Mouse (Mus musculus) ES-Bruce4 (cell line): ENCODE measurements around the gene Inpp4a. TPM values are rescaled to one million over a fixed set of nuclear protein-coding genes. Genes with fewer than 3 reads are reported as not detected.

Source experiments
- H3K27ac ChIP-seq: 2 replicates; pipeline ENCODE4 v1.5.1; 2012; ENCODE audit warnings: low read length, inconsistent platforms; ENCODE audit not compliant: insufficient read depth
- H3K27me3 ChIP-seq: 2 replicates; pipeline ENCODE4 v1.6.1; 2012; ENCODE audit warnings: mild to moderate bottlenecking, low read length, inconsistent platforms; ENCODE audit not compliant: control insufficient read depth, poor library complexity, insufficient read depth, severe bottlenecking
- H3K36me3 ChIP-seq: 2 replicates; pipeline ENCODE4 v1.6.1; 2012; ENCODE audit warnings: inconsistent platforms, mild to moderate bottlenecking, low read length, moderate library complexity; ENCODE audit not compliant: control insufficient read depth, poor library complexity, insufficient read depth, severe bottlenecking
- H3K4me1 ChIP-seq: one replicate; pipeline ENCODE4 v1.8.1; 2011; ENCODE audit warnings: low read length; ENCODE audit not compliant: control insufficient read depth, insufficient read depth
- H3K4me3 ChIP-seq: 2 replicates; pipeline ENCODE4 v1.5.1; 2011; ENCODE audit warnings: low read depth, mild to moderate bottlenecking, low read length
- H3K9ac ChIP-seq: 2 replicates; pipeline ENCODE4 v1.6.1; 2012; ENCODE audit warnings: low read depth, mild to moderate bottlenecking, inconsistent platforms; ENCODE audit not compliant: poor library complexity, severe bottlenecking
- H3K9me3 ChIP-seq: replicated peaks from 2 replicates; pipeline ENCODE4 v1.6.1; 2012; ENCODE audit warnings: mild to moderate bottlenecking, low read length, inconsistent platforms; ENCODE audit not compliant: control insufficient read depth, poor library complexity, insufficient read depth, severe bottlenecking
- CTCF ChIP-seq: IDR thresholded peaks from one replicate; pipeline ENCODE4 v1.8.1; 2011; ENCODE audit warnings: low read depth, low read length
- EP300 ChIP-seq: IDR thresholded peaks from 2 replicates; pipeline ENCODE4 v1.6.1; 2011; ENCODE audit warnings: low read depth, low read length; ENCODE audit not compliant: insufficient read depth
- POLR2A ChIP-seq: IDR thresholded peaks from one replicate; pipeline ENCODE4 v1.8.1; 2011; ENCODE audit warnings: low read length; ENCODE audit not compliant: insufficient read depth
- polyA plus RNA-seq: library from polyadenylated mRNA; stranded (reverse); fragments of >200 nt; gene quantifications from 2 replicates; pipeline ENCODE4 v1.2.4, GENCODE M21; 2011; ENCODE audit warnings: low read depth; ENCODE audit not compliant: missing spikeins, insufficient read depth, insufficient read length

Gene Inpp4a
- polyA plus RNA-seq, 1 experiment, result 9.3 TPM

DNA sequence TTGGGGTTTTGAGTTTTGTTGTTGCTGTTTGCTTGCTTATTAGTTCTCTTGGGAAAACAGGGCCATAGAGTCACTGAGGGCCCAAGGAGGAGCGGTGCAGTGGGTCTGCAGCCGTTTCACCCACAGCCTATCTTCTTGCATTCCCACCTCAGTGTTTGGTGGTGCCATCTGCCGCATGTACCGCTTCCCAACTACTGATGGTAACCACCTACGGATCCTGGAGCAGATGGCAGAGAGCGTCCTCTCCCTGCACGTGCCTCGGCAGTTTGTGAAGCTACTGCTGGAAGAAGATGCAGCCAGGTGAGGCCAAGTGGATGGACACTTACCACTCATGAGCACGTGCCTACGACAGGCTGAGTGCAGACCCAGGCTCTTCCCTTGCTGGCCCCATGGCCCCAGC is 68.5 kb downstream of the Inpp4a start:
- Histone ChIP-seq H3K4me3 (no peak overlapping the region), H3K9ac (no peak overlapping the region), H3K4me1 (no peaks in the 10 kb centered on the region), H3K36me3 (no peaks in the 10 kb centered on the region), H3K27ac (no peak overlapping the region), H3K27me3 (no peaks in the 10 kb centered on the region), H3K9me3 (no peaks in the 10 kb centered on the region)
- TF ChIP-seq CTCF (no peak), POLR2A (no peak), EP300 (no peak)

DNA sequence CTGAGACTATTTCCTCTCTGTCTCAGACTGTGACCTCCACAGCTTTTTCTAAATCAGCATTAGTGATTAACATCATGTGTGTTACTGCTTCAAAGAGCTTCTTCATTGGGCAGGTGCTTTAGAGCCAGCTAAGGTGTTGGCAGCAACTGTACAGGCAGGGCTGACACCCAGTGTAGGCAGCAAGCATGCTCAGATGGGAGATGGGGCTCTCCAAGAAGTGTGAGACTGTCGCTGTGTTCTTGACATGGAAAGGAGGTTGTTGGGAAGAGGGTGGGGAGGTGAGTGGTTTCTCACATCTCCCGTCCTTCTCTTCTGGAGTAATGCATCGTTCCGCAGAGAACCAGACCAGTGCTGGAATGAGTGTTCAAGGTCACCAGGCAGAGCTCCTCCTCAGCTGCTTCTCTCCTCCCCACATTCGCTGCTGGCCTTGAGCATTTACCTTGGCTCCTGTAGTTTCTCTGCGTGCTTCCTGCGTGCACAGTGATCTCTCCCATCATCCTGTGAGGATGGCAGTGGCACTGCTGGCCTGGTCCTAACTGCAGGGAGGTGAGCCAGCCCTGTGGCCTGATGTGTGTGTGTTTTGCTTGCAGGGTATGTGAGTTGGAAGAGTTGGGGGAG is 69.2 kb downstream of the Inpp4a start:
- no peak for TF ChIP-seq POLR2A
- TF ChIP-seq CTCF, result no peak
- TF ChIP-seq EP300, result no peak
- no peaks in the 10 kb centered on the region for H3K27me3 ChIP-seq
- H3K4me1 ChIP-seq, result no peaks in the 10 kb centered on the region
- H3K9me3 ChIP-seq, result no peaks in the 10 kb centered on the region
- H3K4me3 ChIP-seq, result no peak overlapping the region
- H3K27ac ChIP-seq, result no peak overlapping the region
- H3K36me3 ChIP-seq, result no peaks in the 10 kb centered on the region
- no peak overlapping the region for H3K9ac ChIP-seq

DNA sequence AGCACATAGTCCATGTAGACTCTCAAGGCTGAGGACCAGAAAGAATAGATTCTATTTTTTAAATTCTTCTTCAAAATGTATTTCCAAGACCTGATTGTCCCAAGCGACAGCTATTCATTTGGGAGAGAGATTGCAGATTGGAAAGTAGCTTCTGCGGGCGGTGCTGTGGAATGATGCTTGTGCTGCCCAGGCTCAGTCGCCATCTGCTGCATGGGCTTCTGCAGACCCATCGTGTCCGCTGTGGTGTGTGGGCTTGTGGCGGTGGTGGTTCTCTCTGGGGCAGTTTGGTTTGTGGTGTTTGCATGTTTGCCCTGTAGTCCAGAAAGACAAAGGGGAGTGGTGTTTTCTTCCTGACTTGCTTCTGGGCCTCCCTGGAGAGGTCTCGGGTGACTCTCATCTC is 76.5 kb downstream of the Inpp4a start:
- Histone ChIP-seq H3K27ac (no peak overlapping the region), H3K4me3 (no peak overlapping the region), H3K27me3 (no peaks in the 10 kb centered on the region), H3K9me3 (no peaks in the 10 kb centered on the region), H3K9ac (no peak overlapping the region), H3K36me3 (no peaks in the 10 kb centered on the region), H3K4me1 (no peaks in the 10 kb centered on the region)
- no peak for TF ChIP-seq EP300
- no peak for TF ChIP-seq POLR2A

DNA sequence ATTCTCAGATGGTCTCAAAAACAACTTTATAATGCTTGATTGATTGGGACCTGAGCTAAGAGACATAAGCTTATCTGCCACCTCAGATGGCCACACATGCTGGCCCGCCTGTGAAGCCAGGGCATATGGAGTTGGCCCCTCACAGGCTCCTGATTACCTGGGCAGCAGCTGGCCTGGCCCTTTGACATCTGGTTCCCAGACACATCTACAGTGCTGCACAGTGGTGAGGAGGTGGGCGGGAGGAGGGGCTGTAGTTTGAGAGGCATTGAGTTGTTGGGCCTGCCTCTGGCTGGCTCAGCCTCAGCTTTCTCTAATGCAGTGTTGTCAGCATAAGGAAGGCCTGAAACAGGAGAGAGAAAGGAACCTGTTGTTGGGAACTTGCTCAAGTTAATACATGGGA is 77.1 kb downstream of the Inpp4a start:
- TF ChIP-seq EP300 (no peak), CTCF (no peak), POLR2A (no peak)

DNA sequence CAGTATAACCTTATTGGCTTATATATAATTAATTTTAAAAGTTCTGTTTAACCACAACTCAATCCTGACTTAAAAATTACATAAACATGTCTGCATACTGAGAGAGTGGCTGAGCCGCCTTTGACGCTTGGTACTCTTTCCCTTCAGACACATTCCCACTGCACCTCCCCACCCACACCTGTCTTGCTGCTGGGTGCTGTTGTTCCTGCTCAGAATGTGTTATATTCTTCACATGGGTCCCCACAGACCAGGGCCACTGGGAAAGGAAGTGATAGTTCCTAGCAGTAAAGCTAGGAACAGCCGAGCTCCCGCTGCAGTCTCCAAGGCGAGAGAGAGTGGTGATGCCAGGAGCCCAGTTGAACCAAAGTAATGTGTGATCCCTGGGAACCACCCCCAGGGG is 78.4 kb downstream of the Inpp4a start:
- H3K36me3 ChIP-seq, result no peaks in the 10 kb centered on the region
- H3K9me3 ChIP-seq, result no peaks in the 10 kb centered on the region
- TF ChIP-seq EP300, result no peak
- no peak for TF ChIP-seq CTCF
- TF ChIP-seq POLR2A, result no peak
- no peaks in the 10 kb centered on the region for H3K4me1 ChIP-seq
- H3K4me3 ChIP-seq, result no peak overlapping the region
- no peak overlapping the region for H3K27ac ChIP-seq
- H3K27me3 ChIP-seq, result no peaks in the 10 kb centered on the region
- no peak overlapping the region for H3K9ac ChIP-seq

More for the DNA sequence above, 77.1 kb downstream of the Inpp4a start:
- Histone ChIP-seq H3K36me3 (no peaks in the 10 kb centered on the region), H3K27me3 (no peaks in the 10 kb centered on the region), H3K4me1 (no peaks in the 10 kb centered on the region), H3K9me3 (no peaks in the 10 kb centered on the region), H3K27ac (no peak overlapping the region), H3K9ac (no peak overlapping the region), H3K4me3 (no peak overlapping the region)

DNA sequence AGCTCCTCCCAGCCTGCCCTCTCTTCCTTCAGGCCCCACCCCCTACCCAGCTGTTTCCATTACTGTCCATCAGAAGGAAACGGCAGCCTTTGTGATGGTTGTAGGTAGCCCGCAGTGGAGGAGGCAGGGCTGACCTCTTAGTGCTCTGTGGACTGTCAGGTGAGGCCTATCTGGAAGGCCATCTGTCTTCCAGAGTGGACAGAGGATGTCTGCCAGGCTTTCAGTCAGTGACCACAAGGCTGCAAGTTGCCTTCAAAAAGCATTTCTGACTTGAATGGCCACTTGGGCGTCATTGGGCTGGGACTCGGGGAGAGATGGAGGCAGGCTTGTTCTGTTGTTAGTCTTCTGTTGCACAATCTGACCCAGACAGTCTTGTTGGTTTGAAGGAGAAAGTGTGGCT is 79.9 kb downstream of the Inpp4a start:
- Histone ChIP-seq H3K4me3 (no peak overlapping the region), H3K9me3 (no peaks in the 10 kb centered on the region), H3K9ac (no peak overlapping the region), H3K27me3 (no peaks in the 10 kb centered on the region), H3K4me1 (no peaks in the 10 kb centered on the region), H3K27ac (no peak overlapping the region), H3K36me3 (no peaks in the 10 kb centered on the region)
- no peak for TF ChIP-seq CTCF
- no peak for TF ChIP-seq EP300
- no peak for TF ChIP-seq POLR2A
